Mouse (Mus musculus) left cerebral cortex, adult 8-10 months (tissue): ENCODE measurements at regions not wholly inside any gene's neighbourhood (a gene's known extent, or its start where the extent isn't known, plus 50 kb on each side); places are given as distances from the start of the nearest gene placed in this dataset.

ENCODE experiments used
- DNase-seq, 2 experiments: peaks; one replicate each; pipeline ENCODE4 v3.0.0; 2022; ENCODE audit warnings: low spot score in 2 of 2

- no peak for DNase-seq
These were observed 275.6 kb upstream of the 3110018I06Rik start for GRCm38 (mm10) chr12:107212826-107213225.

- no peak for DNase-seq
These were observed 272.3 kb upstream of the 3110018I06Rik start for GRCm38 (mm10) chr12:107216119-107216518.

DNA sequence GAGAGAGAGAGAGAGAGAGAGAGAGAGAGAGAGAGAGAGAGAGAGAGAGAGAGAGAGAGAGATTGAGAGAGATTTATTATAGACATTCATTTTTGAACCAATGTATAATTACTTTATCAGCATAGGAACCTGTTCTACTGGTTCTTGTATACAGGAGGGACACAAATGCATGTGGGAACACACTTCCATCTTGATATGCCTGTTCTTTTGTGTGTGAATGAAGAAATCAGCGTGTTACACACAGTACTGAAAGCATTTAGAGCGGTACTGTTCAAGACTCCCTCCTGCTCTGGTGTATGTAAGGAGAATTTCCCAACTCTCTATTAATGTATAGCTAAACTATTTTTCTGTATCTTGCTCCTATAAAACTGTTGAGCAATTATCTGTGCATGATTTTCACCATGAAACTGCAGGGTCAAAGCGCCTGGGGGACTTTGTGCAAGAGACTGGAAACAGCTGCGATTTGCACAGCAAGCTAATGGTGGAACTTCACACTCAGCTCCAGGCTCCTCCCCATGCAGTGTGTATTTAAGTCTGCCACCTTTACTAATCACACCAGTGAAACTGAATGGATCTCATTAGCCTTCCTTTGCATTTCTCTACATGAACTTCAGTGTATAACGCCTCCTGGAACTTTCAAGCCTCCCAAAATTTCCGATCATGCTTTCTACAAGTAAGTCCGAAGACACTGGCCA lies 267.0 kb upstream of the 3110018I06Rik start:
- no peak for DNase-seq

DNA sequence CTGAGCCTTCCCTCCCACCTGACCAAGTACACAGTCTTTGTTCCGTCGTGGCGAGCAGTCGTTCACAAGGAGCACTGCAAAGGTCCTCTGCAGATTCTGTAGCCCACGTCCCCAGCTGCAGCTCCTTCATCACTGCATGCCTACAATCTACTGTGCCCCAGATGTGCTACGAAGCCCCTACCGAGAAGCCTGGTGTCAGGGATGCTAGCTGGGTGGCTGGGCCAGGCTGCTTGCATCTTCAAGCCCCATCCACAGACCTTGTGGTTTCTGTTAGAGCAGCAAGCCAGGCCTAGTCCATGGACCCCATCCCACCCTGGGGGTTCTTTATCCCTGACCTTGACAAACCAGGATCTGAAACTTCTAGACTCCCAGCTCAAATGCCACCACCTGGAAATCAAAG lies 266.3 kb upstream of the 3110018I06Rik start:
- DNase-seq, result no peak

GRCm38 (mm10) chr12:107230097-107230496 lies 258.3 kb upstream of the 3110018I06Rik start:
- DNase-seq, result no peak

DNA sequence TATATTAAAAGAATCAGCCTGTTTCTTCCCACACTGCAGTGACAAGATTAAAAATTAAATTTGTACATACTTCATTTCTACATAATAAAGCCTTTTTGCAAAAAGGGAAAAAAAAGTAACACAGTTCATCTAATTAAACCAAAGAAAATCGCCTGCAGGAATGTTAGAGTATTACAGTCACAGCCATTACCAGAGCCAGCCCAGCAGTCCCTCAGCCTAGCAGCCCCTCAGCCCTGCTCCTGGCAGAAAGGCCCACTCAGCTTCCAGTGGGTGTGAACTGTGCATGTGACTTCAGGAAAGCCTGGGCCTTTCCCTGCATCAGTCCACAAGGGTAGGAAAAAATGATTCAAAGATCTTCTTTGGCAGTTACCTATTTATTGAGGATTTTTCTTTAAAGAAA lies 256.8 kb upstream of the 3110018I06Rik start:
- no peak for DNase-seq

GRCm38 (mm10) chr12:107250747-107251470 lies 237.5 kb upstream of the 3110018I06Rik start:
- DNase-seq, result no peak

GRCm38 (mm10) chr12:107251981-107252380 lies 236.5 kb upstream of the 3110018I06Rik start:
- DNase-seq, result no peak

DNA sequence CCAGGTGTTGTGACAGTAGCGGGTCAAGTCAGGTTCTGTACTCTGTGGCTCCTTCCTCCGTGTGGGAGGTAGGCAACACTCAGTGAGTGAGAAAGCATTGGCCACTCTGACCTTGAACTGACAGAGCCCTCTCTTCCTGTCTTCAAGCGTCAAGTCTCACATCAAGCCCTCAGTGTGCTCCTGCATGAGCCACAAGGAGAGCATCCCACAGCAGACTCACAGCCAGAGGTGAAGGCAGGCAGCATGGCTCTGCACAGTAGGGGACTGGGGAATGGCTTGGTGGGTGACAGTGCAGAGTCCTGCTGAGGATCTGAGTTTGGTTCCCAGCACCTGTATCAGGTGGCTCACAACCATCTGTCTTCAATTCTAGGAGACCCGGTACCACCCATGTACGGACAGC lies 226.4 kb upstream of the 3110018I06Rik start:
- no peak for DNase-seq

DNA sequence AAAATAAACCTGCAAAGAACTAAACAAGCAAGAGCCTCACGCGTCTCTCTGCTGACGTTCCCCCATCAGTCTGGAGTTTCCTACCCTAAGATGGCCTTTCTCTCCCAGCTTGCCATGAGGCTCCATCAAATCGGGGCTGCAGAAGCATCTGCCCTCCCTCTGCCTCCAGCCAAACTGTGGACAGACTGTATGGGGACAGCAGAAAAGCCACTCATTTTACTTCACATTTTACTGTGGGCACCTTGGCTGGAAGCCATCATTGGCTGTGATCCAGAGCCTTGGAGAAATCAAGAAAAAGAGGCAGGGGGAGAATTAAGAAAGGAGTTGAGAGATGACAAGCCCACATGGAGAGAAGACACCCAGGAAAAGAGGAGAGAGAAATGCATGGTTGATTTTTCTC lies 225.9 kb upstream of the 3110018I06Rik start:
- DNase-seq, result no peak

- no peak for DNase-seq
These were observed 221.7 kb upstream of the 3110018I06Rik start for GRCm38 (mm10) chr12:107266696-107267095.

GRCm38 (mm10) chr12:107285622-107286021 lies 202.8 kb upstream of the 3110018I06Rik start:
- DNase-seq, result no peak

- DNase-seq, result no peak
These were observed 197.1 kb upstream of the 3110018I06Rik start for GRCm38 (mm10) chr12:107291377-107291776.

DNA sequence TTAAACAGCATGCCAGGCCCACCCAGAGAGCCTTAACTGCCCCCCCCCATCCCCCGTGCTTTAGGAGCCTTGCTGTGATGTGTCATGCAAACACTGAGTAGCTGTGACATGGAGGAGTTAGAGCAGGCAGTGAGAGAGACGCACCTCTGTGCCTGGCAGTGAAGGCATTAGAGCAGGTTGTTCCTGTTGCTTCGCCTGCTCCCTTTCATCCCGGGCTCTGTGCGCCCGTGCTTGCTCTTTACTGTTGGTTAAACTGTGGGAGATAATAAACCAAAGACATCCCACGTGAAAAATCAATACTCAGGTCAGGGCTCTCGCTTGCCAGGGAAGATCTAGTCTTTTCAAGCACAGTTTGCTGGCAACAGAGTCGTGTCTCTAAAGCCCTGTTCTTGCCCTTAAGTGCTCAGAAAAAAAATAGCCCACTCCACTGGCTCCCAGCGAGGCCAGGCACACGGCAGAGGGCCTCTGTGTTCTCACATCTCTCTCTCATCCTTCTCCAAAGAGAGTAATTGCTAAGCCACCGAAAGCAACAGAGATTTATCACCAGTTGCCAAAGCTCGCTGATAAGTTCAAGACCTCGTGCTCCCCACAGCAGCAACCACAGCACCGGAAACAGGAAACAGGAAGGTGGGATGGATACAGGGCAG lies 181.2 kb upstream of the 3110018I06Rik start:
- DNase-seq, result no peak

GRCm38 (mm10) chr12:107315446-107315845 lies 173.0 kb upstream of the 3110018I06Rik start:
- DNase-seq, result no peak

- DNase-seq, result no peak
These were observed 165.6 kb upstream of the 3110018I06Rik start for GRCm38 (mm10) chr12:107322861-107323260.

GRCm38 (mm10) chr12:107326101-107326500 lies 162.3 kb upstream of the 3110018I06Rik start:
- no peak for DNase-seq

DNA sequence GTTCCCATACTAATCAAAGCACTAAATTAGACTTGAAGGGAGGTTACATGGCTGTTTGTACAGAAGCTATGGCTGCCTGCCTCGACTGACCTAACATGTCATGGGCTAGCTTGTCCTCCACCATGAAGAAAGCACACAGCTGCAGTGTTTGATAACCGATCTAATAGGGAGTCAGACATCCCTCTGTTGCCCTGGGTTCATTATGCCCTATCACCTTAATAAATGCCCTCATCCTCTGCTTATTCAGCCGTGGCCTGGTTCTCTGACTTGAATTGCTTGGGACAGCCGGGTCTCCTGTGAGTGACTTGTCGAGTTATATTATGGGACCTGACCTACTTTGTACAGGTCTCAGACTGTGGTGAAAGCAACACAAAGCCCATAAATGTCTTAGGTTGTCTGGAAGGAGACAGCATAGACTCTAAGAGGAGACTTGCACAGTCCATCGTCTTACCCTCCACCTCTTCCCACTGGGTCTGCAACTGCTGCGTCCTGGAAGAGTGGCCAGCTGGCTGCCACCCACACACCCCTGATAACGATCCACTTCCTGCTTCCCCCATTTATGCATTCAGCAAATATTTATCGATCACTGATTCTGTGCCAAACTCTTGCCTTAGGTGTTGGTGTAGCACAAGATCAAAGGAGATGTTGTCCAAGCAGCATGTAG lies 161.2 kb upstream of the 3110018I06Rik start:
- DNase-seq, result no peak

DNA sequence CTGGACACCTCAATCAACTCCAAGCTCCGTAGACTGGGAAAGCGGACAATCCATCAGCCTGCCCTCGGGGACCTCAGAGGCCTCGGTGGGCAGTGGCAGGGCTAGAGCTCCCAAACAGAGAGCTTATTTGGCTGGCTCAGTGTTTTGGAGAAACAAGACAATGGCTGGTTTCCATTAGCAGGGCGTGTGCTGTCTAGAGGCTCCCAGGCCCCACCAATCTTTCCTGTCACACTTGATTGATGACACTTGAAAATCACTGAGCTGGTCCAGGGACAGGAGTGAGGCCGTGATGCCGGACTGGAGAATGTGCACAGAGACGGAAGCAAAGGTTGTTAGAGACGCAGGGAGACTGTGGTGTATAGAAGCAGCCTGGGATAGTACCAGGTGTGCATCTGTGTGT lies 159.4 kb upstream of the 3110018I06Rik start:
- DNase-seq, result no peak

DNA sequence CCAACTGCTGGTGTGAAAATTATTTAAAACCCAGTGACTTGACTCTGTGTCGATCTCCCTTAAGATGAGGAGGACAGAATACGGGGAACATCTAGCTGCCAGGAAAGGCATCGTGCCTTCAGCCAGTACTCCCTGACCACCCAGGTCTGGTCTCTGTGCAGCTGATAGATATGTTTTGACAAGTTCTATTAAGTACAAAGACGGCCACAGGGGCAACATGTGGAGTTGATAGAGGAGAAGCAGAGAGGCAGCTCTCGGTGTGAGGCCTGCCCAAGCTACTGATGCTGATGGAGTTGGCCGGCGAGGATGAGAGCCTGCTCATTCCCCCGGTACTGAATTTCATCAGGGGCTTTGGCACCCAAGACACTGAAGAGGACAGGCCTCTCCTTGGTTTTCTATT lies 154.1 kb upstream of the 3110018I06Rik start:
- DNase-seq, result no peak

DNA sequence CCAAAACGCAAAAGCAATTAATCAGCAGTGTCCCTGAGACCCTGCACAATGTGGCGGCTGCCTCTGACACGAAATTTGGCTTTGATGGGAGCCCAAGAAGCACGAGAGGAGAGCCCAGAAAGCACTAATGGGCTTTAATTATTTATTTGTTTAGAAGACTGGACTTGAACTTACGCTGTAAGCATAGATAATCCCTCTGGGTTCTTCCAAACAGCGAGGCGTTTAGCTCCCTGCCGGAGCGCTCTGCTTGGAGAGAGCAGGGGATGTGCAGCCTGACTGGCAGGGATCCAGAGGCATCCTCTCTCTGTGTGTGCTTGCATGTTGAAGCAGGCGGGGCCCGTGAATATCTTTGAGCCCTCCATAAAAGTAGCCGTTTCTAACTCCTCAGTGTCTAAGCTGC lies 153.3 kb upstream of the 3110018I06Rik start:
- peak in 1 of 2 experiments; percentile 3 for DNase-seq

DNA sequence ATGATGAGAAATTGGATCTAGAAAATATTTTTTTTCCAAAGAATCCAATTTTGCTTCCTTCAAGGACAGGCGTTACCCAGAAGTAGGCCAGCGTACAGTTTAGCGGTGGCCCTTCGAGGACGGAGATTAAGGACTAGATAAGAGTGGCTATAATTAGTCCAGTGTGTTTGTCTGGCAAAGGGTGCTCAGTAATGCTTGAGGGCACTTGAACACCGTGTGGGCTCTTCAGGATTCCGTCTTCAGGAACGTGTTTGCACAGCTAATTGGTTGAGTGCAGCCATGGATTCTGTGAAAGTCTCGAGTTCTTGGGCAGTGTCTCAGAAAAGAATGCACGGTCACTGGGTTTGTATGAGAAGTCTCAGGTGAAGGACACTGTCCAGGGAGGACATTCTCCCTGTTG lies 149.7 kb upstream of the 3110018I06Rik start:
- DNase-seq, result no peak
